Comparison of ENCODE assay signal across 13 mouse cellular contexts in genomic region chr12:111745274-111745673, GRCm38 (mm10). TPM values are rescaled to one million over a fixed set of nuclear protein-coding genes. Genes with fewer than 3 reads are reported as not detected.
DNase-seq lines count a peak whose midpoint lies in the region; ATAC-seq and TF ChIP-seq lines count a peak whose summit lies in the region.
"Had no signal": no experiment of that assay in that cellular context is flagged by ENCODE, and none has a peak within 500 bp of the region (broad histone marks: within the 10 kb centered on the region; RNA-seq: fewer than 3 reads in every experiment).

No protein-coding gene starts in this region.

- H3K9me3 ChIP-seq in heart, embryonic 13.5 days, result no peaks in the 10 kb centered on the region
- no peaks in the 10 kb centered on the region for H3K9me3 ChIP-seq in limb, embryonic 13.5 days
- no peaks in the 10 kb centered on the region for H3K9me3 ChIP-seq in limb, embryonic 10.5 days (replicated peaks)
- H3K9me3 ChIP-seq in intestine, postnatal 0 days (ENCODE audit: control insufficient read depth), result no peaks in the 10 kb centered on the region
- no peaks in the 10 kb centered on the region for H3K9me3 ChIP-seq in stomach, postnatal 0 days (ENCODE audit: control insufficient read depth, low read length)
- H3K9me3 ChIP-seq: forebrain, embryonic 13.5 days; G1E; midbrain, embryonic 13.5 days had no signal

- H3K27me3 ChIP-seq in heart, embryonic 13.5 days (replicated peaks), result no peaks in the 10 kb centered on the region
- no peaks in the 10 kb centered on the region for H3K27me3 ChIP-seq in limb, embryonic 13.5 days
- no peaks in the 10 kb centered on the region for H3K27me3 ChIP-seq in limb, embryonic 10.5 days (ENCODE audit: low read depth, poor library complexity, severe bottlenecking)
- no peaks in the 10 kb centered on the region for H3K27me3 ChIP-seq in intestine, postnatal 0 days (replicated peaks; ENCODE audit: control insufficient read depth, insufficient read depth, low read length)
- no peaks in the 10 kb centered on the region for H3K27me3 ChIP-seq in stomach, postnatal 0 days (ENCODE audit: control insufficient read depth, insufficient read depth, low read length)
- H3K27me3 ChIP-seq: forebrain, embryonic 13.5 days; midbrain, embryonic 13.5 days had no signal

- DNase-seq in heart, postnatal 36 days, result no peak
- no peak for DNase-seq in limb, embryonic 10.5 days (ENCODE audit: low spot score)
- no peak for DNase-seq in stomach, postnatal 0 days (ENCODE audit: low spot score)
- DNase-seq in testis, postnatal 14 days (ENCODE audit: low spot score), result no peak
- DNase-seq: cerebellum, adult 9-10 months; lung, adult 2 months; right cerebral cortex, postnatal 14 days had no signal

- no peak overlapping the region for H3K9ac ChIP-seq in heart, embryonic 13.5 days
- no peak overlapping the region for H3K9ac ChIP-seq in limb, embryonic 13.5 days
- no peak overlapping the region for H3K9ac ChIP-seq in intestine, postnatal 0 days (ENCODE audit: low read depth, low read length)
- H3K9ac ChIP-seq in stomach, postnatal 0 days (ENCODE audit: low read length), result no peak overlapping the region
- H3K9ac ChIP-seq: forebrain, embryonic 13.5 days had no signal

- no peaks in the 10 kb centered on the region for H3K36me3 ChIP-seq in heart, embryonic 13.5 days
- H3K36me3 ChIP-seq in limb, embryonic 13.5 days, result no peaks in the 10 kb centered on the region
- H3K36me3 ChIP-seq in limb, embryonic 10.5 days, result no peaks in the 10 kb centered on the region
- H3K36me3 ChIP-seq in intestine, postnatal 0 days (ENCODE audit: control insufficient read depth, insufficient read depth), result no peaks in the 10 kb centered on the region
- H3K36me3 ChIP-seq in stomach, postnatal 0 days (ENCODE audit: control insufficient read depth, insufficient read depth, low read length), result no peaks in the 10 kb centered on the region
- H3K36me3 ChIP-seq: midbrain, embryonic 13.5 days had no signal

- no peak for TF ChIP-seq EP300 in stomach, postnatal 0 days (optimal IDR thresholded peaks at IDR 0.05)

- H3K4me2 ChIP-seq in heart, embryonic 13.5 days, result no peak overlapping the region
- no peak overlapping the region for H3K4me2 ChIP-seq in limb, embryonic 13.5 days (replicated peaks)
- H3K4me2 ChIP-seq in intestine, postnatal 0 days (replicated peaks; ENCODE audit: low read depth), result no peak overlapping the region
- H3K4me2 ChIP-seq in stomach, postnatal 0 days (replicated peaks; ENCODE audit: low read depth), result no peak overlapping the region
- H3K4me2 ChIP-seq: forebrain, embryonic 13.5 days; midbrain, embryonic 13.5 days had no signal

- intact Hi-C loops in heart, postnatal 36 days (cut with DNase I), result no loop called here

- H3K4me1 ChIP-seq in heart, embryonic 13.5 days, result peaks cover 46% of the 10 kb centered on the region
- peaks cover 9% of the 10 kb centered on the region for H3K4me1 ChIP-seq in limb, embryonic 13.5 days
- H3K4me1 ChIP-seq in limb, embryonic 10.5 days, result peaks cover 21% of the 10 kb centered on the region
- 0 out of 2 replicates have a peak, but pooled peaks cover 10% of the 10 kb centered on the region for H3K4me1 ChIP-seq in intestine, postnatal 0 days (replicated peaks; ENCODE audit: control insufficient read depth, insufficient read depth, low read length)
- 0 out of 2 replicates have a peak, but pooled peaks cover 3% of the 10 kb centered on the region for H3K4me1 ChIP-seq in stomach, postnatal 0 days (replicated peaks; ENCODE audit: control insufficient read depth, insufficient read depth)

- H3K27ac ChIP-seq in heart, embryonic 13.5 days (replicated peaks), result peak overlapping the region; percentile 90
- 0 out of 2 replicates have a peak overlapping the region, but pooled peaks have one; percentile 49 for H3K27ac ChIP-seq in limb, embryonic 13.5 days
- no peak overlapping the region for H3K27ac ChIP-seq in limb, embryonic 10.5 days
- H3K27ac ChIP-seq in intestine, postnatal 0 days (ENCODE audit: low read depth, low read length), result peak overlapping the region; percentile 46; the same call in 1 of the 2 replicates
- H3K27ac ChIP-seq in stomach, postnatal 0 days (replicated peaks), result peak overlapping the region; percentile 56; the same call in 1 of the 2 replicates
- H3K27ac ChIP-seq: forebrain, embryonic 13.5 days had no signal

- H3K4me3 ChIP-seq in heart, embryonic 13.5 days, result no peak overlapping the region
- no peak overlapping the region for H3K4me3 ChIP-seq in limb, embryonic 13.5 days
- no peak overlapping the region for H3K4me3 ChIP-seq in limb, embryonic 10.5 days
- H3K4me3 ChIP-seq in intestine, postnatal 0 days (ENCODE audit: low read depth, low read length), result no peak overlapping the region
- no peak overlapping the region for H3K4me3 ChIP-seq in stomach, postnatal 0 days (ENCODE audit: low read depth, low read length)
- H3K4me3 ChIP-seq: forebrain, embryonic 13.5 days; midbrain, embryonic 13.5 days had no signal

- TF ChIP-seq CTCF in intestine, postnatal 0 days (IDR thresholded peaks at IDR 0.05; ENCODE audit: low read depth), result no peak
- TF ChIP-seq CTCF in stomach, postnatal 0 days (IDR thresholded peaks at IDR 0.05; ENCODE audit: low read depth), result no peak

- ATAC-seq in heart, embryonic 13.5 days (ENCODE audit: extremely low read depth, insufficient number of reproducible peaks, low FRiP score, low TSS enrichment), result no peak
- no peak for ATAC-seq in limb, embryonic 13.5 days (ENCODE audit: low FRiP score, low read depth)
- ATAC-seq in intestine, postnatal 0 days, result peak; percentile 43; the same call in 1 of the 2 replicates
- ATAC-seq in stomach, postnatal 0 days (ENCODE audit: low FRiP score, low TSS enrichment), result no peak
- ATAC-seq: forebrain, embryonic 13.5 days had no signal

- WGBS in heart, embryonic 13.5 days, result 79% methylated on average over 6 of the region's 6 CpGs
- WGBS in limb, embryonic 13.5 days, result 79% methylated on average over 6 of the region's 6 CpGs
- 79% methylated on average over 6 of the region's 6 CpGs for WGBS in limb, embryonic 10.5 days
- 54% methylated on average over 6 of the region's 6 CpGs for WGBS in intestine, postnatal 0 days
- 77% methylated on average over 6 of the region's 6 CpGs for WGBS in stomach, postnatal 0 days

RNA-seq across cellular contexts. Expression of gene Klc1, which starts 13.4 kb away (rescaled TPM):
- polyA plus RNA-seq in heart, embryonic 13.5 days (2015; fragmentation: Nextera tagmentation; extraction: Ambion mirVana), result 95.2 and 103 TPM in 2 replicates
- 10 to 100 TPM; 84.4 to 94.2 TPM for total RNA-seq in heart, postnatal 36 days (2021)
- 112 and 113 TPM in 2 replicates for polyA plus RNA-seq in limb, embryonic 13.5 days (2015; fragmentation: Nextera tagmentation; extraction: Ambion mirVana)
- polyA plus RNA-seq in limb, embryonic 10.5 days (2016; fragmentation: Nextera tagmentation; extraction: Ambion mirVana), result 87.5 and 98.0 TPM in 2 replicates
- polyA plus RNA-seq in intestine, postnatal 0 days (2015; fragmentation: Nextera tagmentation; extraction: Ambion mirVana), result 42.9 and 45.7 TPM in 2 replicates
- polyA plus RNA-seq in stomach, postnatal 0 days (2015; fragmentation: Nextera tagmentation; extraction: Ambion mirVana), result 55.7 and 56.7 TPM in 2 replicates

RNA-seq across cellular contexts. Expression of gene Apopt1, which starts 32.2 kb away (rescaled TPM):
- polyA plus RNA-seq in heart, embryonic 13.5 days (2015; fragmentation: Nextera tagmentation; extraction: Ambion mirVana), result 41.0 and 45.5 TPM in 2 replicates
- 10 to 100 TPM; 38.4 to 40.6 TPM for total RNA-seq in heart, postnatal 36 days (2021)
- polyA plus RNA-seq in limb, embryonic 13.5 days (2015; fragmentation: Nextera tagmentation; extraction: Ambion mirVana), result 60.8 and 61.0 TPM in 2 replicates
- 57.4 and 64.8 TPM in 2 replicates for polyA plus RNA-seq in limb, embryonic 10.5 days (2016; fragmentation: Nextera tagmentation; extraction: Ambion mirVana)
- 42.6 and 44.8 TPM in 2 replicates for polyA plus RNA-seq in intestine, postnatal 0 days (2015; fragmentation: Nextera tagmentation; extraction: Ambion mirVana)
- polyA plus RNA-seq in stomach, postnatal 0 days (2015; fragmentation: Nextera tagmentation; extraction: Ambion mirVana), result 41.8 and 42.8 TPM in 2 replicates

RNA-seq across cellular contexts. Expression of gene Bag5, which starts 32.2 kb away (rescaled TPM):
- polyA plus RNA-seq in heart, embryonic 13.5 days (2015; fragmentation: Nextera tagmentation; extraction: Ambion mirVana), result 35.4 and 41.6 TPM in 2 replicates
- total RNA-seq in heart, postnatal 36 days (2021), result 10 to 100 TPM; 19.5 to 20.4 TPM
- 62.7 and 63.0 TPM in 2 replicates for polyA plus RNA-seq in limb, embryonic 13.5 days (2015; fragmentation: Nextera tagmentation; extraction: Ambion mirVana)
- 52.6 and 52.9 TPM in 2 replicates for polyA plus RNA-seq in limb, embryonic 10.5 days (2016; fragmentation: Nextera tagmentation; extraction: Ambion mirVana)
- 29.6 and 32.1 TPM in 2 replicates for polyA plus RNA-seq in intestine, postnatal 0 days (2015; fragmentation: Nextera tagmentation; extraction: Ambion mirVana)
- 34.9 and 36.9 TPM in 2 replicates for polyA plus RNA-seq in stomach, postnatal 0 days (2015; fragmentation: Nextera tagmentation; extraction: Ambion mirVana)
